Mouse (Mus musculus) thymus, postnatal 14 days (tissue): ENCODE measurements around the gene 6820408C15Rik.

ENCODE experiments used
- DNase-seq: peaks from one replicate; pipeline ENCODE4 v3.0.0; 2021

6820408C15Rik gene

DNA sequence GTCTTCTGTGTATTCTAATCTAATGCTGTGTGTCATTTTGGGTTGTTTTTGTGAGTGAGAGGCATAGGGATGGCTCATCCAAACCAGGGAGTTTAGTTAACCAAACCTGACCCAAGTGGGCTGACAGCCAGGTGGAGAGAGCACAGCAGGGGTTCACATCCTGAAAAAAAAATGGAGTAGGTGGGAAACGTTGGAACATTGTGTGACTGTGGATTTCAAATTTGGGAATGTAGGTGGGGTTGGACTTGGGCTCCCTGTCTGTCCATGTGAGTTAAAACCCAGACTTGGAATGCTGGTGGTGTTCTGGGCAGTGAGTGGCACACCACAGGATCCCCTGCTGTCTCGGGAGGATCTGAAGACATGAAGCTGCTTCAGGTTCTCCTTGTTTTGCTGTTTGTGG, 61.4 kb downstream of the 6820408C15Rik start, which contains the start of gene Defb20:
Gene Defb20, plus strand, starts transcription at position 301 of the 400 bp plus-strand sequence.
- DNase-seq: no peak

DNA sequence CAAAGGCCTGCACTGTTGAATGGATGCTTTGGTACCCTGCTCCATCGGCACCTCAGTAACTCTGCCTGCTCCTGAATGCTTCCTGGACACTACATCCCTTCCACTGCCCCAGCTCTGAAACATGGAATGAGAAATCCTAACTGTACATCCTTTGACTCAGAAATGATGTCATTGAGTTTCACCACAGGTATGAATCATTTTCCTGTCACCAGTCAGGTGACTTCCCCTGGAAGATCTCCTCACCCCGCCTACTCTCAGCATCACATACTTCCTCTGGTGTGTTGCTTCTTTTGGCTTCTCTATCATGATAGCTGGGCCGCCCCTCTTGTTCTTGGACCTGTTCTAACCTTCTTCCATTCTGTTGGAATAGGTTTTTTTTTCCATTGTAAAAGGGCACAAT, 65.5 kb downstream of the 6820408C15Rik start:
- no peak for DNase-seq

DNA sequence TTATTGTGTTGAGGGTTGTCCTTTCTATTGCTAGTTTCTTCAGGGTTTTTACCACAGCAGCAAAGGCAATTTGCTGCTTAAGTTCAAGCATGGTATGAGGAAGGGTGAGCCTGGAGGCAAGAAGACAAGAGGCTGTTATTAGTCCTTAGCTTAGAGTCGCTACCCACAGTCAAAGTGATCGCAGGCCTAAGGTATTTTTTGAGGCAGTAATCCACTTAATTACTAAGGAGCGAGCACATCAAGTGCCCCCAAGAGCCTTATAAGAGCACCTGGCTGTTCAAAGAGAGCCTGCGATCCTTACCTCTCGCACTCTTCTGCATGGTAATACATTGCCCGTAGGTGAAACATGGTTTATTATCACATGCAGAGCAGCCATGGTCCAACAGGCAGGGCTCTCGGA, 66.3 kb downstream of the 6820408C15Rik start:
- DNase-seq: no peak

DNA sequence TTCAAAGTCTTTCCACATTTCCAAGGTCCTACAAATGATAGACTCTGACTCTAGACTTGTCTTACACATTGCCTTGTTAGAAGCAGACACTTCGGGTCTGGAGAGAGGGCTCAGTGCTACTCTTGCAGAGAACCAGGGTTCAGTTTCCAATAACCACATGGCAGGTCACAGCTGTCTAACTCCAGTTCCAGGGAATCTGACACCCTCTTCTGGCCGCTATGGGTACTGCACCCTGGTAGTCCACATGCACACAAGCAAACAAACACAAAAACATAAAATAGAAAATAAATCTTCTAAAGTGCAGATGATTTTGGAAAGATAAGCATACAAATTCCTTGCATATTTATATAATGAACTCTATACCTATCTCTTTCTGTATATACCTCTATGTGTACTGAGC, 71.6 kb downstream of the 6820408C15Rik start:
- no peak for DNase-seq

DNA sequence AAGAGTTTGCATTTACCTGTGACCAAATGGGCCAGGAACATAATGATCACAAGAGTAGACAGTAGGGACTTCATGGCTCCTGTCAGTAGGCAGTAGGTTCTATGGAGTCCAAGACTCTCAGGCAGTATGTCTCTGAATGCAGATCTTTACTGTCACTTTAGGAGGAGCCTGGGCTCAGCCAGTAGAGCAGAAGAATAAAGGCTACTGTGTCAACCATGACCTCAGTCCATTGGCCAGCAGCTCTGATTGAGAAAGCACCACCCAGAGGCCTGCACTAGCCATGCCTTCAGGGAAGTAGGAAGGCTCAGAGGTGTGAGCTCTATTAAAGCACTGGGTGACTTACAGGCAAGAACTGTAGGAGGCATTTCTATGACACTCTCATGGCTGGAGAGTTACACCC, 74.7 kb downstream of the 6820408C15Rik start, which contains the start of gene Defb22:
Gene Defb22, minus strand, starts transcription at position 101 of the 400 bp plus-strand sequence.
- DNase-seq: no peak

DNA sequence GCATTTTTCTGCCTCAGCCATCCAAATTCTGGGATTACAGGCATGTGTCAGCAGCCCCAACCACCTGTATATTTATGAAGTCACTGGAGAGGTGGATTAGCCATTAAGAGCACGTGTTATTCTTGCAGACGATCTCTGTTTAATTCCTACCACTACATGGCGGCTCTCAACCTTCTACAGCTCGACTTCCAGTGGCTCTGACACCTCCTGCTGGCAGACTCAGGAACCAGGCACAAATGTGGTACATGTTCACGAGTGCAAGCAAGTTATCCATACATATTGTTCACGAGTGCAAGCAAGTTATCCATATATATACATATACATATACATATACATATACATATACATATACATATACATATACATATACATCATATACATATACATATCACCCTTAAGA, 77.8 kb downstream of the 6820408C15Rik start:
- DNase-seq: no peak
